Mouse (Mus musculus) stomach, postnatal 0 days (tissue): ENCODE measurements around the gene Cox7a2l.

Experiments used
- CTCF ChIP-seq: IDR thresholded peaks from 2 replicates; pipeline ENCODE4 v1.5.1; 2016; ENCODE audit warnings: antibody characterized with exemption, low read depth, mild to moderate bottlenecking, moderate library complexity
- EP300 ChIP-seq: optimal IDR thresholded peaks from 2 replicates; pipeline ENCODE3; 2016; ENCODE audit warnings: antibody characterized with exemption

DNA sequence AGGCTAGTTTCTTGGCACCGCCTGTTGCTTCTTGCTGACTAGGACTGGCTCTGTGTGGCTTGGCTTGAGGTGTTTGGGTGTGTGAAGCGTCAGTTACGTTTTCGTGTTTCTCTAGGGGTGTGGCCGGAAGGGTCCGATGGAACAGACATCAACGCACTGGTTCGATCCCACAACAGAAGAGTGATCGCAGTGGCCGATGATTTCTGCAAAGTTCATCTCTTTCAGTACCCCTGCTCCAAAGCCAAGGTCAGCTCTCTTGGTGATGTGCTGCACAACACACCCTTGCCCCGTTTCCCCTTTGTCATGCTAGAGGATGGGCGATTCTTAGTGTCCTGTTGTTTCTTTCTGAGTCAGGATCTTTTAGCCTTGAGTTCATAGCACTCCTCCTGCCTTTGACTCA is 40.0 kb downstream of the Cox7a2l start:
- TF ChIP-seq EP300 (no peak), CTCF (no peak)
